Mouse (Mus musculus) liver, adult 2 months (tissue): Measurements from ENCODE around the gene Gm156.
"Not testable (repeated sequence)": the region's sequence is repeated elsewhere in the genome, so short reads cannot be mapped to it uniquely, and the experiment has no call there.

Experiments
- CTCF ChIP-seq: fragments of 200-500 bp; IDR thresholded peaks from 2 replicates; pipeline ENCODE4 v1.5.1; 2011; ENCODE audit warnings: low read depth, low read length, control low read depth
- POLR2A ChIP-seq: fragments of 200-500 bp; IDR thresholded peaks from 2 replicates; pipeline ENCODE4 v1.6.1; 2011; ENCODE audit warnings: low read length, control low read depth; ENCODE audit not compliant: insufficient read depth; ENCODE audit errors: extremely low read depth

DNA sequence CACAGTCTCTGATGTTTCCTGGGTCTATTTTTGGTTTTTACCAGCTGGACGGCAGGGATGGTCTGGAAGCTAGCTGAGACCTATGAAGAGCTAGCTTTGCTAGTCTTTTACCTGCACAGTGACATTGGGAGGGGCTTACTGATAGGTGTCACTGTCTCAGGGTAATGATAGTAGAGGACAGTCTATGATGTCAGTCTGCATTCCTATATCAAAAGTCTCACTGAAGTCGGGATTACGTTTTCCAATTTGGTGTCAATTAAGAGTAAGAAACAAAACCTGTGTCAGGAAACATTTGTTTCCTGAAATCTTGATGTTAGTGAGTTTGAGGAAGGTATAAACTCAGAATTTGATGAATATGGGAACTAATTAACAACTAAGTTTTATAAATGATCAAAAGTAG, at the start of gene Gm156:
- not testable (repeated sequence) for TF ChIP-seq CTCF, POLR2A
